Comparison of ENCODE assay signal across 15 mouse cellular contexts in the genomic region with DNA sequence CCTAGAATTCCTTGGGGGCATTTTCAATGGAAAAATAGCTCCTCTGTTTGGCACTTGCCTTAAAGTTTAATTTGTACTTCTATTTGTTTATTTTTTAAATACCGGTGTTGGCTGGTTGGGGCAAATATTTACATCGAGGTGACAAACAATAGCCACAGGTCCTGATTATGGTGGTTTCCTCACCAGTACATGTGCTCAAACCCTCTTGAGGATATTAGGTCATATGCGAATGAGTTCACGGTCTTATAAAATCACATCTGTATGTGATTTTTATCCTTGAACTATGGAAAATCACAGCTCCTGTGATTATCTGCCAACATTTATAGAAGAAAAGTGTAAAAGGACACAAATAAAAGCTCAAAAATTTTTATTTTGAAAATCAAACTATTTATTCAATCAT. TPM values are rescaled to one million over a fixed set of nuclear protein-coding genes. Genes with fewer than 3 reads are reported as not detected.
DNase-seq lines count a peak whose midpoint lies in the region; ATAC-seq and TF ChIP-seq lines count a peak whose summit lies in the region.
"Had no signal": no experiment of that assay in that cellular context is flagged by ENCODE, and none has a peak within 500 bp of the region (broad histone marks: within the 10 kb centered on the region; RNA-seq: fewer than 3 reads in every experiment).

No protein-coding gene starts in this region.

- no peak for TF ChIP-seq EP300 in stomach, postnatal 0 days (optimal IDR thresholded peaks at IDR 0.05)

- H3K27ac ChIP-seq in heart, embryonic 16.5 days (ENCODE audit: low read length): peak overlapping the region; percentile 76
- H3K27ac ChIP-seq in lung, embryonic 14.5 days (ENCODE audit: low read depth): peak overlapping the region; percentile 88; the same call in 1 of the 2 replicates
- peak overlapping the region; percentile 85 for H3K27ac ChIP-seq in embryonic facial prominence, embryonic 14.5 days (replicated peaks; ENCODE audit: low read depth, low read length)
- 0 out of 2 replicates have a peak overlapping the region, but pooled peaks have one; percentile 24 for H3K27ac ChIP-seq in stomach, postnatal 0 days (replicated peaks)
- H3K27ac ChIP-seq in midbrain, embryonic 16.5 days (ENCODE audit: low read length): no peak overlapping the region
- H3K27ac ChIP-seq: forebrain, embryonic 15.5 days; hindbrain, embryonic 15.5 days; midbrain, embryonic 12.5 days had no signal

- no peak for DNase-seq in heart, postnatal 25 days (ENCODE audit: low spot score)
- no peak for DNase-seq in lung, embryonic 14.5 days
- DNase-seq in lung, adult 18-20 months: no peak
- DNase-seq in embryonic facial prominence, embryonic 14.5 days (ENCODE audit: low spot score): peak; percentile 69
- DNase-seq in stomach, postnatal 0 days (ENCODE audit: low spot score): no peak
- DNase-seq: thymus, postnatal 36 days had no signal

- TF ChIP-seq CTCF in lung, embryonic 14.5 days (IDR thresholded peaks at IDR 0.05; ENCODE audit: low read depth): no peak
- TF ChIP-seq CTCF in stomach, postnatal 0 days (IDR thresholded peaks at IDR 0.05; ENCODE audit: low read depth): no peak

- intact Hi-C loops in heart, postnatal 25 days (cut with DNase I): loop anchor here (5.0 kb wide), 1 partner anchor 53 kb away; no protein-coding TSS in a partner anchor

- H3K36me3 ChIP-seq in heart, embryonic 16.5 days (ENCODE audit: control insufficient read depth, insufficient read depth): no peaks in the 10 kb centered on the region
- no peaks in the 10 kb centered on the region for H3K36me3 ChIP-seq in lung, embryonic 14.5 days (ENCODE audit: insufficient read depth)
- H3K36me3 ChIP-seq in embryonic facial prominence, embryonic 14.5 days (ENCODE audit: control insufficient read depth, insufficient read depth, low read length): no peaks in the 10 kb centered on the region
- H3K36me3 ChIP-seq in stomach, postnatal 0 days (ENCODE audit: control insufficient read depth, insufficient read depth, low read length): no peaks in the 10 kb centered on the region
- no peaks in the 10 kb centered on the region for H3K36me3 ChIP-seq in midbrain, embryonic 16.5 days (ENCODE audit: control insufficient read depth, insufficient read depth, low read length)
- H3K36me3 ChIP-seq: forebrain, embryonic 15.5 days; hindbrain, embryonic 15.5 days; midbrain, embryonic 12.5 days; stomach, embryonic 15.5 days had no signal

- no peaks in the 10 kb centered on the region for H3K9me3 ChIP-seq in heart, embryonic 16.5 days (replicated peaks; ENCODE audit: control insufficient read depth, low read length)
- H3K9me3 ChIP-seq in lung, embryonic 14.5 days (ENCODE audit: low read depth, low read length): no peaks in the 10 kb centered on the region
- H3K9me3 ChIP-seq in embryonic facial prominence, embryonic 14.5 days (ENCODE audit: control insufficient read depth, low read length): no peaks in the 10 kb centered on the region
- no peaks in the 10 kb centered on the region for H3K9me3 ChIP-seq in stomach, postnatal 0 days (ENCODE audit: control insufficient read depth, low read length)
- no peaks in the 10 kb centered on the region for H3K9me3 ChIP-seq in midbrain, embryonic 16.5 days (replicated peaks; ENCODE audit: control insufficient read depth, low read length, poor library complexity, severe bottlenecking)
- H3K9me3 ChIP-seq: forebrain, embryonic 15.5 days; hindbrain, embryonic 15.5 days; midbrain, embryonic 12.5 days; stomach, embryonic 15.5 days had no signal

- H3K4me1 ChIP-seq in heart, embryonic 16.5 days (ENCODE audit: control insufficient read depth, insufficient read depth, low read length): no peaks in the 10 kb centered on the region
- peaks cover 4% of the 10 kb centered on the region; the same call in 1 of the 2 replicates for H3K4me1 ChIP-seq in lung, embryonic 14.5 days (ENCODE audit: insufficient read depth)
- H3K4me1 ChIP-seq in embryonic facial prominence, embryonic 14.5 days (ENCODE audit: control insufficient read depth, insufficient read depth, low read length): peaks cover 13% of the 10 kb centered on the region; the same call in 1 of the 2 replicates
- H3K4me1 ChIP-seq in stomach, postnatal 0 days (replicated peaks; ENCODE audit: control insufficient read depth, insufficient read depth): 0 out of 2 replicates have a peak, but pooled peaks cover 2% of the 10 kb centered on the region
- no peaks in the 10 kb centered on the region for H3K4me1 ChIP-seq in midbrain, embryonic 16.5 days (ENCODE audit: control insufficient read depth, insufficient read depth, low read length)

- H3K4me3 ChIP-seq in heart, embryonic 16.5 days (ENCODE audit: low read length): no peak overlapping the region
- no peak overlapping the region for H3K4me3 ChIP-seq in lung, embryonic 14.5 days (ENCODE audit: low read depth, low read length)
- no peak overlapping the region for H3K4me3 ChIP-seq in embryonic facial prominence, embryonic 14.5 days (ENCODE audit: low read depth, low read length)
- H3K4me3 ChIP-seq in stomach, postnatal 0 days (ENCODE audit: low read depth, low read length): no peak overlapping the region
- no peak overlapping the region for H3K4me3 ChIP-seq in midbrain, embryonic 16.5 days (ENCODE audit: low read depth, low read length)

- H3K27me3 ChIP-seq in heart, embryonic 16.5 days (ENCODE audit: control insufficient read depth, insufficient read depth, low read length): no peaks in the 10 kb centered on the region
- H3K27me3 ChIP-seq in lung, embryonic 14.5 days (ENCODE audit: insufficient read depth, low read length): peaks cover 8% of the 10 kb centered on the region; the same call in 1 of the 2 replicates
- H3K27me3 ChIP-seq in embryonic facial prominence, embryonic 14.5 days (replicated peaks; ENCODE audit: control insufficient read depth, insufficient read depth, low read length): no peaks in the 10 kb centered on the region
- H3K27me3 ChIP-seq in stomach, postnatal 0 days (ENCODE audit: control insufficient read depth, insufficient read depth, low read length): no peaks in the 10 kb centered on the region
- H3K27me3 ChIP-seq in midbrain, embryonic 16.5 days (ENCODE audit: control insufficient read depth, insufficient read depth, low read depth, low read length): no peaks in the 10 kb centered on the region
- H3K27me3 ChIP-seq: CH12.LX; forebrain, embryonic 15.5 days; Patski; stomach, embryonic 15.5 days had no signal

- 69% methylated on average over 4 of the region's 4 CpGs for WGBS in heart, embryonic 16.5 days
- WGBS in lung, embryonic 14.5 days: 51% methylated on average over 4 of the region's 4 CpGs
- 32% methylated on average over 4 of the region's 4 CpGs for WGBS in embryonic facial prominence, embryonic 14.5 days
- 53% methylated on average over 4 of the region's 4 CpGs for WGBS in stomach, postnatal 0 days
- WGBS in midbrain, embryonic 16.5 days: 86% methylated on average over 4 of the region's 4 CpGs

- ATAC-seq in heart, embryonic 16.5 days (replicated peaks; ENCODE audit: extremely low read depth, insufficient read depth, low FRiP score): no peak
- no peak for ATAC-seq in lung, embryonic 14.5 days (ENCODE audit: insufficient read depth)
- 0 out of 2 replicates have a peak, but pooled peaks have one; percentile 34 for ATAC-seq in embryonic facial prominence, embryonic 14.5 days (ENCODE audit: low read depth)
- no peak for ATAC-seq in stomach, postnatal 0 days (ENCODE audit: low FRiP score, low TSS enrichment)
- ATAC-seq in midbrain, embryonic 16.5 days: no peak
- ATAC-seq: Patski had no signal

- no peak overlapping the region for H3K9ac ChIP-seq in heart, embryonic 16.5 days (ENCODE audit: low read length)
- H3K9ac ChIP-seq in lung, embryonic 14.5 days: no peak overlapping the region
- no peak overlapping the region for H3K9ac ChIP-seq in embryonic facial prominence, embryonic 14.5 days (ENCODE audit: low read depth, low read length)
- no peak overlapping the region for H3K9ac ChIP-seq in stomach, postnatal 0 days (ENCODE audit: low read length)
- no peak overlapping the region for H3K9ac ChIP-seq in midbrain, embryonic 16.5 days (ENCODE audit: low read depth, low read length)
- H3K9ac ChIP-seq: forebrain, embryonic 15.5 days; hindbrain, embryonic 15.5 days; stomach, embryonic 15.5 days had no signal

- H3K4me2 ChIP-seq in heart, embryonic 16.5 days (ENCODE audit: low read depth, low read length): no peak overlapping the region
- H3K4me2 ChIP-seq in lung, embryonic 14.5 days: peak overlapping the region; percentile 76
- H3K4me2 ChIP-seq in embryonic facial prominence, embryonic 14.5 days (ENCODE audit: low read depth, low read length): no peak overlapping the region
- no peak overlapping the region for H3K4me2 ChIP-seq in stomach, postnatal 0 days (replicated peaks; ENCODE audit: low read depth)
- H3K4me2 ChIP-seq in midbrain, embryonic 16.5 days (ENCODE audit: low read length): no peak overlapping the region

RNA-seq across cellular contexts. Expression of a gene that starts 0.4 kb away (rescaled TPM):
- polyA plus RNA-seq in heart, embryonic 16.5 days (2015; fragmentation: Nextera tagmentation; extraction: Ambion mirVana): 22.0 and 22.1 TPM in 2 replicates
- 10 to 100 TPM; 15.2 to 20.2 TPM for total RNA-seq in heart, postnatal 25 days (2021)
- polyA plus RNA-seq in lung, embryonic 14.5 days (2014; fragmentation: Nextera tagmentation; extraction: Ambion mirVana): 27.0 and 27.3 TPM in 2 replicates
- 14.2 and 14.3 TPM in 2 replicates for polyA plus RNA-seq in embryonic facial prominence, embryonic 14.5 days (2014; fragmentation: Nextera tagmentation; extraction: Ambion mirVana)
- polyA plus RNA-seq in stomach, postnatal 0 days (2015; fragmentation: Nextera tagmentation; extraction: Ambion mirVana): 7.1 and 7.8 TPM in 2 replicates
- 5.5 and 5.8 TPM in 2 replicates for polyA plus RNA-seq in midbrain, embryonic 16.5 days (2015; fragmentation: Nextera tagmentation; extraction: Ambion mirVana)
- total RNA-seq: CH12.LX had no signal
- polyA plus RNA-seq: Patski had no signal

RNA-seq across cellular contexts. Expression of a gene that starts 57.9 kb away (rescaled TPM):
- 0.25 and 0.29 TPM in 2 replicates for polyA plus RNA-seq in heart, embryonic 16.5 days (2015; fragmentation: Nextera tagmentation; extraction: Ambion mirVana)
- total RNA-seq in heart, postnatal 25 days (2021): not detected
- polyA plus RNA-seq in lung, embryonic 14.5 days (2014; fragmentation: Nextera tagmentation; extraction: Ambion mirVana): 0.09 and 0.12 TPM in 2 replicates
- polyA plus RNA-seq in embryonic facial prominence, embryonic 14.5 days (2014; fragmentation: Nextera tagmentation; extraction: Ambion mirVana): 0.63 and 1.2 TPM in 2 replicates
- 0.90 and 1.0 TPM in 2 replicates for polyA plus RNA-seq in stomach, postnatal 0 days (2015; fragmentation: Nextera tagmentation; extraction: Ambion mirVana)
- polyA plus RNA-seq in midbrain, embryonic 16.5 days (2015; fragmentation: Nextera tagmentation; extraction: Ambion mirVana): 14.1 and 15.7 TPM in 2 replicates
- total RNA-seq: CH12.LX had no signal
- polyA plus RNA-seq: liver, embryonic 16.5 days; Patski had no signal
